Mouse (Mus musculus): ENCODE data around the gene Mecom. TPM values are rescaled to one million over a fixed set of nuclear protein-coding genes. Genes with fewer than 3 reads are reported as not detected.

Mecom gene
- total and polyA plus RNA-seq, 3 experiments = not detected

DNA sequence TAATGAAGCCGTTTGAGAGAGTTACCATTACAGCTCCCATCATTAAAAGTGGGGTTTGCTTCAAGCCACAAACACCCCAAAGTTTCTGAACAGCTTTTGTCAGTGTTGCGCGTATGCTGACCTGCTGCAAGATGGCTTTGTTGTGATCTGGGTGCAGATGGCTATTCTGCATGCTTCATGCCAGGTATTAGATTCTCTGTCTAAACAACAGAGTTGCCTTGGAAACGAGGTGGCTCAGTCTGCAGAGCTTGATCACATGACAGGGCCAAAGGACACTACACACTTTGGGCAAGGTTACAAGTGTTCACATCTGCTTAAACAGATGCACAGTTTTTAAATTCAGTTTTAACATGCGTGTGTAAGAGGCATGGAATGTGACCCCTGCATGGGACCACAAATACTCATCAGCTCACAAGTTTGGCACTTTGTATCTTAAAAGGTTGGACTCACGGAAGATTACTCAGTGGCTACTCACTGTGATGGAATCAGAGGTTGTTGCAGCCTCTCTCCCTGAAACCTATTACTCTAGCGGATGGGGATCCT is 390.6 kb downstream of the Mecom start:
- Histone ChIP-seq H3K4me2 (ENCODE audit: insufficient read depth, low read depth, poor library complexity, severe bottlenecking) (no peak overlapping the region), H3K27me3 (replicated peaks) (no peaks in the 10 kb centered on the region), H3K27ac (ENCODE audit: insufficient read depth, low read depth) (no peak overlapping the region), H3K9ac (ENCODE audit: insufficient read depth, low read depth) (no peak overlapping the region), H3K36me3 (replicated peaks in 1 of 2; ENCODE audit: control insufficient read depth in 1 of 2, insufficient read depth in 1 of 2, low read length in 1 of 2) (no peaks in the 10 kb centered on the region), H3K9me3 (replicated peaks; ENCODE audit: low read length) (no peaks in the 10 kb centered on the region), H3K4me1 (ENCODE audit: control insufficient read depth in 1 of 2, insufficient read depth in 2 of 2) (no peaks in the 10 kb centered on the region), H3K79me2 (replicated peaks; ENCODE audit: control insufficient read depth, extremely low read depth, insufficient read depth, poor library complexity, severe bottlenecking) (no peaks in the 10 kb centered on the region), H3K4me3 (replicated peaks in 1 of 3; ENCODE audit: low read depth in 2 of 3, low read length in 2 of 3, poor library complexity in 1 of 3) (no peak overlapping the region)
- DNase-seq (ENCODE audit: extremely low read depth) = no peak
- TF ChIP-seq MAX (IDR thresholded peaks at IDR 0.05; ENCODE audit: low read length) (no peak), TCF12 (IDR thresholded peaks at IDR 0.05; ENCODE audit: low read depth, low read length) (no peak), MEF2A (IDR thresholded peaks at IDR 0.05; ENCODE audit: borderline replicate concordance, low read depth, low read length) (no peak), ZMIZ1 (IDR thresholded peaks at IDR 0.05; ENCODE audit: low read depth, low read length) (no peak)
- dilution Hi-C loops (cut with MboI; ENCODE audit: extremely low pct_ligation_motif_present, extremely low pct_unique_long_range_greater_than_20kb, low sequenced_read_pairs) (no loop called here), in situ Hi-C loops (cut with MboI; ENCODE audit: low pct_ligation_motif_present, low pct_unique_long_range_greater_than_20kb, low sequenced_read_pairs) (no loop called here)

DNA sequence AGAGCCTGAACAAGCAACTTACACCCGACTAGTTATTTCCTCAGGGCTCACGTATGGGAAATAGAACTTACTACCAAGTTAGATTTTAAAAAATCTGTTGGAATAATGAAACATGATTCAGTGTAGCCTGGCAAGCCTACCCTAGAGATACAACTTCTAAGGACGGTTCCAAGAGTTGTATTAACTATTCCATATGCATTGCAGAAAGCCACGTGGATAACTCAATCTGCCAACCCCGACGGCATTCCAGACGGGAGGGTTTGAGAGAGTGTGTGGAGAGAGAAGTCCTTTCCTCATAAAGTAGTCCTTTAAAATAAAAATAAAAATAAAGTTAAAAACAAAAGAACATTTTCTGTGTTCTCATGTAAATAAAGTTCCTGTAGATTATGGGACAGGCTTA is 393.4 kb downstream of the Mecom start:
- in situ Hi-C loops (cut with MboI; ENCODE audit: low pct_ligation_motif_present, low pct_unique_long_range_greater_than_20kb, low sequenced_read_pairs) (no loop called here), dilution Hi-C loops (cut with MboI; ENCODE audit: extremely low pct_ligation_motif_present, extremely low pct_unique_long_range_greater_than_20kb, low sequenced_read_pairs) (no loop called here)
- H3K79me2 ChIP-seq (replicated peaks; ENCODE audit: control insufficient read depth, extremely low read depth, insufficient read depth, poor library complexity, severe bottlenecking) = no peaks in the 10 kb centered on the region

GRCm38 (mm10) chr3:30153923-30154331 is 393.9 kb downstream of the Mecom start:
- Histone ChIP-seq H3K27ac (ENCODE audit: insufficient read depth, low read depth) (no peak overlapping the region), H3K27me3 (replicated peaks) (no peaks in the 10 kb centered on the region), H3K4me1 (ENCODE audit: control insufficient read depth in 1 of 2, insufficient read depth in 2 of 2) (no peaks in the 10 kb centered on the region), H3K4me2 (ENCODE audit: insufficient read depth, low read depth, poor library complexity, severe bottlenecking) (no peak overlapping the region), H3K36me3 (replicated peaks in 1 of 2; ENCODE audit: control insufficient read depth in 1 of 2, insufficient read depth in 1 of 2, low read length in 1 of 2) (no peaks in the 10 kb centered on the region), H3K9ac (ENCODE audit: insufficient read depth, low read depth) (no peak overlapping the region), H3K9me3 (replicated peaks; ENCODE audit: low read length) (no peaks in the 10 kb centered on the region), H3K4me3 (replicated peaks in 1 of 3; ENCODE audit: low read depth in 2 of 3, low read length in 2 of 3, poor library complexity in 1 of 3) (no peak overlapping the region), H3K79me2 (replicated peaks; ENCODE audit: control insufficient read depth, extremely low read depth, insufficient read depth, poor library complexity, severe bottlenecking) (no peaks in the 10 kb centered on the region)
- no peak for TF ChIP-seq ZKSCAN1 (IDR thresholded peaks at IDR 0.05; ENCODE audit: borderline replicate concordance, low read depth, low read length)
- TF ChIP-seq ETS1 (conservative IDR thresholded peaks at IDR 0.05; ENCODE audit: low read depth, low read length) = no peak
- no peak for TF ChIP-seq GABPA (IDR thresholded peaks at IDR 0.05; ENCODE audit: insufficient replicate concordance, low read depth, low read length)
- no peak for TF ChIP-seq JUN (IDR thresholded peaks at IDR 0.05; ENCODE audit: insufficient read depth, low read depth, low read length)
- TF ChIP-seq KAT2A (IDR thresholded peaks at IDR 0.05; ENCODE audit: insufficient replicate concordance, low read length) = no peak
- no peak for TF ChIP-seq ZMIZ1 (IDR thresholded peaks at IDR 0.05; ENCODE audit: low read depth, low read length)
- no peak for TF ChIP-seq MEF2A (IDR thresholded peaks at IDR 0.05; ENCODE audit: borderline replicate concordance, low read depth, low read length)
- TF ChIP-seq SMC3 (IDR thresholded peaks at IDR 0.05; ENCODE audit: low read depth, low read length) = no peak
- TF ChIP-seq TBP (conservative IDR thresholded peaks at IDR 0.05; ENCODE audit: low read depth, low read length) = no peak
- no peak for TF ChIP-seq BHLHE40 (IDR thresholded peaks at IDR 0.05; ENCODE audit: low read depth, low read length)
- TF ChIP-seq SIN3A (IDR thresholded peaks at IDR 0.05; ENCODE audit: low read length) = no peak
- TF ChIP-seq NRF1 (IDR thresholded peaks at IDR 0.05; ENCODE audit: low read depth, low read length) = no peak
- no peak for TF ChIP-seq JUND (conservative IDR thresholded peaks at IDR 0.05; ENCODE audit: low read depth, low read length)
- in situ Hi-C loops (cut with MboI; ENCODE audit: low pct_ligation_motif_present, low pct_unique_long_range_greater_than_20kb, low sequenced_read_pairs) = no loop called here
- dilution Hi-C loops (cut with MboI; ENCODE audit: extremely low pct_ligation_motif_present, extremely low pct_unique_long_range_greater_than_20kb, low sequenced_read_pairs) = no loop called here
- DNase-seq (ENCODE audit: extremely low read depth) = no peak

More for the DNA sequence above, 393.4 kb downstream of the Mecom start:
- no peak for DNase-seq (ENCODE audit: extremely low read depth)
- no peaks in the 10 kb centered on the region for H3K27me3 ChIP-seq (replicated peaks)
- H3K4me3 ChIP-seq (replicated peaks in 1 of 3; ENCODE audit: low read depth in 2 of 3, low read length in 2 of 3, poor library complexity in 1 of 3) = no peak overlapping the region
- TF ChIP-seq POLR2A (IDR thresholded peaks at IDR 0.05; ENCODE audit: low read depth, low read length) = no peak
- TF ChIP-seq NELFE (IDR thresholded peaks at IDR 0.05; ENCODE audit: low read depth, low read length) = no peak
- no peak for TF ChIP-seq IRF4 (IDR thresholded peaks at IDR 0.05; ENCODE audit: low read depth, low read length)
- TF ChIP-seq ZKSCAN1 (IDR thresholded peaks at IDR 0.05; ENCODE audit: borderline replicate concordance, low read depth, low read length) = no peak
- no peak for TF ChIP-seq CHD2 (IDR thresholded peaks at IDR 0.05; ENCODE audit: low read length)
- no peak for TF ChIP-seq NRF1 (IDR thresholded peaks at IDR 0.05; ENCODE audit: low read depth, low read length)
- no peak for TF ChIP-seq CHD1 (IDR thresholded peaks at IDR 0.05; ENCODE audit: low read depth, low read length)
- TF ChIP-seq RCOR1 (conservative IDR thresholded peaks at IDR 0.05; ENCODE audit: low read depth, low read length) = no peak
- TF ChIP-seq MAZ (IDR thresholded peaks at IDR 0.05; ENCODE audit: low read depth, low read length) = no peak
- TF ChIP-seq MYC (IDR thresholded peaks at IDR 0.05; ENCODE audit: low read depth, low read length) = no peak
- TF ChIP-seq HCFC1 (IDR thresholded peaks at IDR 0.05; ENCODE audit: low read depth, low read length) = no peak
- TF ChIP-seq MXI1 (IDR thresholded peaks at IDR 0.05; ENCODE audit: low read depth, low read length) = no peak
- no peak for TF ChIP-seq ETS1 (conservative IDR thresholded peaks at IDR 0.05; ENCODE audit: low read depth, low read length)
- no peak for TF ChIP-seq RAD21 (IDR thresholded peaks at IDR 0.05; ENCODE audit: low read depth, low read length)
- TF ChIP-seq EP300 (IDR thresholded peaks at IDR 0.05; ENCODE audit: low read length) = no peak
- TF ChIP-seq USF2 (conservative IDR thresholded peaks at IDR 0.05; ENCODE audit: low read depth, low read length) = no peak
- TF ChIP-seq E2F4 (IDR thresholded peaks at IDR 0.05; ENCODE audit: insufficient replicate concordance, low read depth, low read length) = no peak
- no peak for TF ChIP-seq TCF12 (IDR thresholded peaks at IDR 0.05; ENCODE audit: low read depth, low read length)
- no peak for TF ChIP-seq GABPA (IDR thresholded peaks at IDR 0.05; ENCODE audit: insufficient replicate concordance, low read depth, low read length)
- no peaks in the 10 kb centered on the region for H3K9me3 ChIP-seq (replicated peaks; ENCODE audit: low read length)
- H3K36me3 ChIP-seq (replicated peaks in 1 of 2; ENCODE audit: control insufficient read depth in 1 of 2, insufficient read depth in 1 of 2, low read length in 1 of 2) = no peaks in the 10 kb centered on the region
- no peak overlapping the region for H3K9ac ChIP-seq (ENCODE audit: insufficient read depth, low read depth)
- H3K27ac ChIP-seq (ENCODE audit: insufficient read depth, low read depth) = no peak overlapping the region
- H3K4me1 ChIP-seq (ENCODE audit: control insufficient read depth in 1 of 2, insufficient read depth in 2 of 2) = no peaks in the 10 kb centered on the region
- H3K4me2 ChIP-seq (ENCODE audit: insufficient read depth, low read depth, poor library complexity, severe bottlenecking) = no peak overlapping the region

All from CH12.LX (cell line).